Mouse (Mus musculus) embryonic facial prominence, embryonic 12.5 days (tissue): ENCODE results near the gene Nln. TPM values are rescaled to one million over a fixed set of nuclear protein-coding genes. Genes with fewer than 3 reads are reported as not detected.
A peak's percentile ranks its signal among the peaks of the same experiment; 100 is the strongest.

Experiments
- ATAC-seq: fragments of 200-750 bp; cut with Nextera tagmentation; 2 replicates; pipeline ENCODE4 v1.8.0; 2017; ENCODE audit not compliant: insufficient number of reproducible peaks, insufficient read depth, low FRiP score, low TSS enrichment
- H3K27ac ChIP-seq: fragments of 300-500 bp; sonication (generic); 2 replicates; pipeline ENCODE4 v1.5.1; 2016; ENCODE audit warnings: mild to moderate bottlenecking
- H3K27me3 ChIP-seq: fragments of 300-500 bp; sonication (generic); 2 replicates; pipeline ENCODE4 v1.6.1; 2016; ENCODE audit warnings: mild to moderate bottlenecking, moderate library complexity
- H3K36me3 ChIP-seq: fragments of 300-500 bp; sonication (generic); 2 replicates; pipeline ENCODE4 v1.6.1; 2016; ENCODE audit warnings: mild to moderate bottlenecking
- H3K4me1 ChIP-seq: fragments of 300-500 bp; sonication (generic); 2 replicates; pipeline ENCODE4 v1.6.1; 2016
- H3K4me2 ChIP-seq: fragments of 300-500 bp; sonication (generic); replicated peaks from 2 replicates; pipeline ENCODE4 v1.6.1; 2016; ENCODE audit warnings: mild to moderate bottlenecking, moderate library complexity
- H3K4me3 ChIP-seq: fragments of 300-500 bp; sonication (generic); 2 replicates; pipeline ENCODE4 v1.5.1; 2016; ENCODE audit warnings: mild to moderate bottlenecking
- H3K9ac ChIP-seq: fragments of 300-500 bp; sonication (generic); 2 replicates; pipeline ENCODE4 v1.6.1; 2016; ENCODE audit warnings: mild to moderate bottlenecking, moderate library complexity
- H3K9me3 ChIP-seq: fragments of 300-500 bp; sonication (generic); 2 replicates; pipeline ENCODE4 v1.6.1; 2016; ENCODE audit warnings: mild to moderate bottlenecking, moderate library complexity
- WGBS: fragments of 180-500 bp; shearing (Covaris S2); methylation state at CpG from one replicate; pipeline ENCODE4 v1.1.7; 2016; 5-methylcytosine and 5-hydroxymethylcytosine counted together
- polyA plus RNA-seq: library from polyadenylated mRNA; unstranded; fragments of >200 nt; fragmentation: Nextera tagmentation; extraction: Ambion mirVana; gene quantifications from 2 replicates; pipeline ENCODE4 v1.2.1, GENCODE M21; 2016

The Nln gene
- polyA plus RNA-seq, 1 experiment from 2014 or later = 18.6 TPM

DNA sequence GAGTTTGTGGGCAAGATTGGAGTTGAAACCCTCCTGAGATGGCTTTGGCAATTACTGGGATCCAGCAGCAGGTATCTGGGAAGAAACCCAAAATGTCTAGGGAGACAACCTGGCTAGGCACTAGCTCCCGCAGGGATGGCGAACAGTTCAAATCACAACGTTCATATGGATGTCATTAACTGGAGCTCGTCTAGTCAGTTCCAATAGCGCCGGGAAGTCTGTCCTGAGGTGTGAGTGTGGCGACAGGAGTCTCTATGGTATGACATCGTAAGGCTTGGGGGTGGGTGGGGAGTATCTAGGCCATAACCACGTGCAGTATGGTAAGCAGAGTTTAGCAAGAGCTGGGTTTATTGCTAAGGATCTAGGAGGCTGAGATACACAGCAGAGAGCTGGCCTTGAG, 46.4 kb downstream of the Nln start:
- Histone ChIP-seq H3K4me2 (no peak overlapping the region), H3K4me1 (peaks cover 12% of the 10 kb centered on the region; the same call in 1 of the 2 replicates), H3K27ac (no peak overlapping the region), H3K27me3 (no peaks in the 10 kb centered on the region), H3K9ac (no peak overlapping the region), H3K36me3 (peaks cover 5% of the 10 kb centered on the region; the same call in 1 of the 2 replicates), H3K9me3 (no peaks in the 10 kb centered on the region), H3K4me3 (no peak overlapping the region)
- 41% methylated on average over 9 of the region's 9 CpGs for WGBS
- ATAC-seq = 0 out of 2 replicates have a peak, but pooled peaks have one; percentile 35

DNA sequence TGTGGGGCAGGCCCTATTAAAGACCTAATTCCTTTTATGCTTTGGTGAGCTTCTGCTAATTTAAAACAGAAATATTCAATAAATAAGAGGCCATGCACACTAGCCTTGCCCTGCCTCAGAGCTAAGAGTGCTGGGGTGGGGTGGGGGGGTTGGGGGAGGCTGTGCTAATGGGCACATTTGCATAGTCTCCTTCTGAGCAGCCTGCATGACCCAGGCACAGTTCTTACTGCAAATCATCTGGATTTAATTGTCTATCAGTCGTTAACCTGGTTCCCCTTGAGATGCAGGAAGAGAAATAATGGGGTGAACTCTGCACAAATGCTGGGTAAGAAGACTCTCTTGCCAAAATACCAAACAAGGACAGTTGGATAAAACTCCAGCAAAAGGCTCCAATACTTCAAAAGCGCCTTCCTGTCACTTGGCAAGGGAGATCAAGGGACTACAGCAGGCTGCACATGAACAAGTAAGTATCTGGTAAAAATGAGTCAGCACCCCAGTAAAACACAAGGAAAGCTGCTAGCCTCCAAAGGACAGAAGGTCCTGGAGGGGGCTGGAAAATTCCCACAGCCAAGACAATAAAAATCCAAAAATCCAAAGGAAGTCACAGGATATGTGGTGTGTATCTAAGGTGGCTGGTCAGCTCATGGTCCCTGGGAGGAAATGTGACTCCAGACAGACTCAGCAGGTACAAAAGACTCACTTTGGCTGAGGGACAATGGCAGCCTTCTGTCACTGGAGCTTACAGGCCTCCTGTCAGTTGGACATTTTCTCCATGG, 47.3 kb downstream of the Nln start:
- Histone ChIP-seq H3K27me3 (no peaks in the 10 kb centered on the region), H3K9ac (no peak overlapping the region), H3K4me1 (peaks cover 12% of the 10 kb centered on the region; the same call in 1 of the 2 replicates), H3K36me3 (peaks cover 5% of the 10 kb centered on the region; the same call in 1 of the 2 replicates), H3K27ac (0 out of 2 replicates have a peak overlapping the region, but pooled peaks have one; percentile 41), H3K4me3 (no peak overlapping the region), H3K9me3 (no peaks in the 10 kb centered on the region), H3K4me2 (no peak overlapping the region)
- 41% methylated on average over 2 of the region's 2 CpGs for WGBS
- no peak for ATAC-seq

DNA sequence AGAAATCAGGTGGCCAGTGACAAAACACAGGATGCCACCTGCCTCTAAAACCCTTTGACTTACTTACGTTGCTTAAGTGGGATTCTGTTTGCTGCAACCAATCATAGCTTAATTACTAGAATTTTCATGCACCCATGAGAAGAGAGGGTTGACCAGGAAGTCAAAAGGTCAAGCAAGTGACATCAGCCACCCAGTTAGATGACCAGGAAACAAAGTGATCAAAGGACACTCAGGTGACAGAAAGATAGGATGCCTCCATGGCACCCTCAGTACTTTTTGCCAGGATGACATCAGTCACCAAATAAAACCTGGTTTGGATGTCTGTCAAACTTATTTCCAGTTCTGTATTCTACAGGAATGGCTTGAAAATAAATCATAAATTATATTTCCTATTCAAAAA, 49.2 kb downstream of the Nln start:
- H3K4me2 ChIP-seq = no peak overlapping the region
- no peaks in the 10 kb centered on the region for H3K9me3 ChIP-seq
- no peak overlapping the region for H3K4me3 ChIP-seq
- WGBS = 67% methylated on average over 1 of the region's 1 CpGs
- H3K36me3 ChIP-seq = peaks cover 5% of the 10 kb centered on the region; the same call in 1 of the 2 replicates
- no peak overlapping the region for H3K27ac ChIP-seq
- H3K27me3 ChIP-seq = no peaks in the 10 kb centered on the region
- ATAC-seq = no peak
- peaks cover 12% of the 10 kb centered on the region; the same call in 1 of the 2 replicates for H3K4me1 ChIP-seq
- H3K9ac ChIP-seq = no peak overlapping the region

DNA sequence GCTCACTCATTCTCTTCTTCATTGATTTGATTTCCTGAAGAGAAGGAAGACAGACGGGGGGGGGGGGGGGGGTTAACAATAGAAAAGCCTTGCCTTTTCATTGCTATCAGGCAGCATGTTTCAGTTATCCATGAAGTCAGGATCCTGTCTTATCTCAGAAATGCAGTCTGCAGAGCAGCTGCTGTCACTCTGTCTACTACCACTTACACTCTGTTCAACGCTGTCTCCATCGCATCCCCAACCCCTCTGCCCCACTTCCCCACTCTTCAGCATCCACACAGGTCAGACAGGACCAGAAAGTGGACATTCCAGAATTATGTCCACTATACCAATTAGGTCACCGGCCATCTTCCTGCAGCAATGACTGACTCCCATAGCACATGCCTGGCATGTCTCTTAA, 49.9 kb downstream of the Nln start:
- H3K27me3 ChIP-seq = no peaks in the 10 kb centered on the region
- 88% methylated on average over 4 of the region's 4 CpGs for WGBS
- H3K4me3 ChIP-seq = no peak overlapping the region
- peaks cover 5% of the 10 kb centered on the region; the same call in 1 of the 2 replicates for H3K36me3 ChIP-seq
- ATAC-seq = no peak
- no peak overlapping the region for H3K27ac ChIP-seq
- no peak overlapping the region for H3K9ac ChIP-seq
- H3K4me2 ChIP-seq = no peak overlapping the region
- H3K9me3 ChIP-seq = no peaks in the 10 kb centered on the region
- peaks cover 12% of the 10 kb centered on the region; the same call in 1 of the 2 replicates for H3K4me1 ChIP-seq

DNA sequence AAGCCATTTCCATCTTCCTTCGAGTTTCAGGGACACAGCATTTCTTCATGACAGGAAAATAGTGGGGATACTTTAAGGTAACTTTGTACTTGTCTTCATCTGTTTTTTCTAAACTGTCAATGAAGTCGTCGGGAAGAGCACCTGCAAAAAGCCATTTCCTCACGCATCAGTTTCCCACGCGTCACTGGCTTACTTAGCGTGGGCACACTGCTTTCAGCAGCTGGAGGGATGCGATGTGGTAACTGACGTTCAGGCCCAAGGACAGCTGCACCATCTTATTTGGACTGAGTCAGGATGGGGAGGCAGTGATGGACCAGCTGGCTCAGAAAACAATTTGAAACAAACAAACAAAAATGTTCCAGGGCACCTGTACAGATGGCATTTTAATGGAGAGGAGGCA, 50.7 kb downstream of the Nln start:
- 93% methylated on average over 9 of the region's 9 CpGs for WGBS
- Histone ChIP-seq H3K36me3 (peaks cover 5% of the 10 kb centered on the region; the same call in 1 of the 2 replicates), H3K4me3 (no peak overlapping the region), H3K4me2 (no peak overlapping the region), H3K27ac (no peak overlapping the region), H3K9me3 (no peaks in the 10 kb centered on the region), H3K4me1 (peaks cover 12% of the 10 kb centered on the region; the same call in 1 of the 2 replicates), H3K27me3 (no peaks in the 10 kb centered on the region), H3K9ac (no peak overlapping the region)
- no peak for ATAC-seq

DNA sequence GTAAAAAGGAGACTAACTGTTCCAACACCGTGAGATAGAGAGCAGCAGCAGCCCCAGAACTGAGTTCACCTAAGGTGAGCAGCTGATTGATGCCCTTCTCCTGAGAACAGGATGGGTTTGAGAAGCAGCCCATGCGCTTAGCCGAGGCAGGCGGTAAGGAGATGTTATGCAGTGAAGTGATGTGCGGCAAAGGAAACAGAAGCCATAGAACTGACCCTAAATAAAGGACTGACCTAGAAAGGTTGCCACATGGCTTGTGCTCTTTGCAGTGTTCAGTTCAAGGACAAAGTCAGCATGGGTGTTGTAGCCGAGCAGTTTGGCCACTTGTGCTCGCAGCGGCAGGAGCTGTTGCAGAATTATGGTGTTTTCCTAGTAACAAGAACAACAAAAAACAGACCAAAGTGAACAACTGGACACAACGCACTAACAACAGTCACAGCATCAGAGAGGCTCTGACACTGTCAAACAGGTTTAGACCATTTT, 57.1 kb downstream of the Nln start:
- Histone ChIP-seq H3K4me1 (no peaks in the 10 kb centered on the region), H3K9me3 (no peaks in the 10 kb centered on the region), H3K4me2 (no peak overlapping the region), H3K27ac (no peak overlapping the region), H3K36me3 (no peaks in the 10 kb centered on the region), H3K27me3 (no peaks in the 10 kb centered on the region), H3K4me3 (no peak overlapping the region), H3K9ac (no peak overlapping the region)
- WGBS = 88% methylated on average over 9 of the region's 9 CpGs
- no peak for ATAC-seq

DNA sequence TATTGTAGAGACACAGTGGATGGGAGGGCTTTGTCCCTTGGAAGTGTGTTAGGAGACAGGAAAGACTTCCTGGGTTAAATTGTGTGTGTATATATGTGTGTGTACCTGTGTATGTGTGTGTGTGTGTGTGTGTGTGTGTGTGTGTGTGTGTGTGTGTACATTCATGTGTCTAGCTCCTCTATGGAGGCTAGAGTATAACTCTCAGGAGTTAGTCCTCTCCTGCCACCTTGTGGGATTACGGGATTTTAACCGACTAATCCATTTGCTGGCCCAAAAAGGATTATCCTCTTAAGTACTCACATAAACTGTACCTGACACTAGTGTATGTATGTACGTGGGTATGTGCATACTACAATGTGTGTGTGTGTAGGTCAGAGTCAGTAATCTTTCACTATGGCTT, 60.6 kb downstream of the Nln start:
- H3K4me3 ChIP-seq = no peak overlapping the region
- no peak overlapping the region for H3K9ac ChIP-seq
- no peaks in the 10 kb centered on the region for H3K9me3 ChIP-seq
- H3K4me2 ChIP-seq = no peak overlapping the region
- H3K27me3 ChIP-seq = no peaks in the 10 kb centered on the region
- no peak overlapping the region for H3K27ac ChIP-seq
- peaks cover 5% of the 10 kb centered on the region; the same call in 1 of the 2 replicates for H3K36me3 ChIP-seq
- ATAC-seq = peak; percentile 52; the same call in 1 of the 2 replicates
- peaks cover 6% of the 10 kb centered on the region for H3K4me1 ChIP-seq
- WGBS = 60% methylated on average over 3 of the region's 3 CpGs

DNA sequence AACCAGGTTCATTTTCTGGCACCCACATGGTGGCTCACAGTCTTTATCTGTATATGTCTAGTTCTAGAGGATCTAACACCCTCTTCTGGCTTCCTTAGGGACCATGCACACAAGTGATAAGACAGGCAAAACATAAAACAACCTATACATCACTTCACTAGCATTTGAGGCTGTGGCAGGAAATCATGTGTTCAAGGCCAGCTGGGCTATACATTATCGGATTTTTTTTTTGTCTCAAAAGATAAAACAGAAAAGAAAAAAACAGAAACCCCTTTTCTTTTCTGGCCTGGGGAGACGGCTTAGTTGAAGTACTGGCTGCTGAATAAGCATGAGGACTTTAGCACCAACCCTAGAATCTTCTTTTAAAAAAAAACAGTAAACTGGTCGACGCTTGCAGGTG, 64.3 kb downstream of the Nln start:
- peaks cover 5% of the 10 kb centered on the region; the same call in 1 of the 2 replicates for H3K36me3 ChIP-seq
- WGBS = 88% methylated on average over 4 of the region's 4 CpGs
- no peak overlapping the region for H3K9ac ChIP-seq
- peaks cover 6% of the 10 kb centered on the region for H3K4me1 ChIP-seq
- H3K27ac ChIP-seq = no peak overlapping the region
- H3K4me3 ChIP-seq = no peak overlapping the region
- no peak overlapping the region for H3K4me2 ChIP-seq
- no peaks in the 10 kb centered on the region for H3K27me3 ChIP-seq
- no peaks in the 10 kb centered on the region for H3K9me3 ChIP-seq
- ATAC-seq = no peak

DNA sequence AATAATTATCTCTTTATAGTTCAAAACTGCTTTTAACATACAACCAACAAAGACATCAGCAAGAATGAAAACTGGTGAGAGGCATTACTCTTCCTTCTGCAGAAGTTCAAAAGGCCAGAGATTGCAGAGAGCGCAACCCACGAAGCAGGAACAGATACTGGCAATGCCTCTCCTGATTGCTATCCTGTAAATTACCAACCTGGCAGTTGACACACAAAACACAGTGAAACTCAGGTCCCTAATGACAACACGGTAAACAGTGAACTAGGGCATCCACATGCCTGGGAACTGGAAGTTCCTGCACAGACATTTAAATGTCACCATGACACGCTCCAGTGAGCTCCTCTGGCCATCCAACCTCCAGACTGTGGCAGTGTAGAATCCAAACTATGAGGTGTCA, 65.1 kb downstream of the Nln start:
- Histone ChIP-seq H3K4me3 (no peak overlapping the region), H3K36me3 (peaks cover 5% of the 10 kb centered on the region; the same call in 1 of the 2 replicates), H3K9me3 (no peaks in the 10 kb centered on the region), H3K4me1 (peaks cover 6% of the 10 kb centered on the region), H3K27ac (no peak overlapping the region), H3K27me3 (no peaks in the 10 kb centered on the region), H3K9ac (no peak overlapping the region), H3K4me2 (no peak overlapping the region)
- no peak for ATAC-seq
- 91% methylated on average over 4 of the region's 4 CpGs for WGBS

DNA sequence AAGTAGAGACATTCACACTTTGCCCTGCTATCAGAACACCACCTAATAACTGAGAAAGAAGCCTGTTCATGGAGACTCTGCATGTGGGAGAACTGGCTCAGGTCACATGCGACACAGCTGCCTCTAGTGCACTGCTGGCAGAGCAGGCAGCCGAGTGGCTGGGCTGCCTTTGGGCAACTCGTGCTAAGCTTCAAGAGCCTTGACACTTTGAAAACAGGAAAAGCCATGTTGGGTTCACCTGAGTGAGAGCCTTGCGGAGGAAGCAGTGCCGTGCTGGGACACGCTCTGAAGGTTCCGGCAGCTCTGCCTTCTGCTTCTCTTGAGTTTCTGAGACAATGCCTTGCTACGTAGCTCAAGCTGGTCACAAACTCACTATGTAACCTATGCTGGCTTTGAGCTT, 66.7 kb downstream of the Nln start:
- no peak overlapping the region for H3K9ac ChIP-seq
- H3K36me3 ChIP-seq = peaks cover 5% of the 10 kb centered on the region; the same call in 1 of the 2 replicates
- WGBS = 79% methylated on average over 8 of the region's 8 CpGs
- H3K4me3 ChIP-seq = no peak overlapping the region
- peaks cover 17% of the 10 kb centered on the region for H3K4me1 ChIP-seq
- no peaks in the 10 kb centered on the region for H3K27me3 ChIP-seq
- no peak for ATAC-seq
- H3K4me2 ChIP-seq = no peak overlapping the region
- H3K27ac ChIP-seq = no peak overlapping the region
- H3K9me3 ChIP-seq = no peaks in the 10 kb centered on the region

DNA sequence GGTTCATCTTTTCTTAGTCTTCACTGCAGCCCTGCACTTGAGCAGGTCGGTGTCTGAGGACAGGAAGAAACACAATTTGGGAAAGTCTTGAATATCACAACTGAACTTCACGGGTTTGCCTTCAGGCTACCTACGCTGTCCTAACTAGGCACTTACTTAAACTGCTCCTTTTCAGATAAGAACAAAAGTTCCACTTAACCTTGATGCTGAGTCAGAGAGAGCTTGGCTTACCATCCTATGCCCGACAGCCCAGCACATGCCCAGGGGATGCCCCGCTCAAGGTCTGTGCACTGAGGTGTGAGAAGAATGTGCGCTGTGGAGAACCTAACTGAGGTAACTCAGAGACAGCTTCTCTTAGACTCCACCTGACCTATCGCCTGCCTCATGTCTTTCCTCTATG, 67.9 kb downstream of the Nln start:
- Histone ChIP-seq H3K27ac (no peak overlapping the region), H3K4me3 (no peak overlapping the region), H3K9ac (no peak overlapping the region), H3K4me2 (no peak overlapping the region), H3K4me1 (peaks cover 26% of the 10 kb centered on the region), H3K27me3 (no peaks in the 10 kb centered on the region), H3K36me3 (peaks cover 5% of the 10 kb centered on the region; the same call in 1 of the 2 replicates), H3K9me3 (no peaks in the 10 kb centered on the region)
- 89% methylated on average over 7 of the region's 7 CpGs for WGBS
- ATAC-seq = no peak

DNA sequence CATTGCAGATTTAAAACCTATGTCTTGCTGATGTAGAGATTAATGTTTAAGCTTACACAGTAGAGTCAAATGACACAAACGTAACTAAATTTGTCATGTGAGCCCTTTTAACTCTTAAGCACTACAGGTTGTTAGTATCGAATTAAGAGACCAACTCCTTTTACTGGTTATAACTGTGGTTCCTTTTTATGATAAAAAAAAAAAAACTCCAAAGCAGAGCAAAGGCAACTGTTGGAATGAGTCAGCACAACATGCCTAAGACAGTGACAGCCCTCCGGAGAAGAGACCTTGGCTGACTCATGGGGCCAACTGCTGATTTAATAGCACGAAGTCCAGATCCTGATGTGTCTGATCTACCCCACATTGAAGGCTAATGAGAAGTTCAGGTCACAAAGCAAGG, 68.5 kb downstream of the Nln start:
- no peaks in the 10 kb centered on the region for H3K9me3 ChIP-seq
- 72% methylated on average over 4 of the region's 4 CpGs for WGBS
- no peak overlapping the region for H3K27ac ChIP-seq
- no peak overlapping the region for H3K9ac ChIP-seq
- H3K4me2 ChIP-seq = no peak overlapping the region
- no peaks in the 10 kb centered on the region for H3K27me3 ChIP-seq
- no peak for ATAC-seq
- peaks cover 3% of the 10 kb centered on the region; the same call in 1 of the 2 replicates for H3K36me3 ChIP-seq
- peaks cover 28% of the 10 kb centered on the region for H3K4me1 ChIP-seq
- no peak overlapping the region for H3K4me3 ChIP-seq
